Mouse (Mus musculus): ENCODE measurements around the gene Akap6.

Akap6 gene

DNA sequence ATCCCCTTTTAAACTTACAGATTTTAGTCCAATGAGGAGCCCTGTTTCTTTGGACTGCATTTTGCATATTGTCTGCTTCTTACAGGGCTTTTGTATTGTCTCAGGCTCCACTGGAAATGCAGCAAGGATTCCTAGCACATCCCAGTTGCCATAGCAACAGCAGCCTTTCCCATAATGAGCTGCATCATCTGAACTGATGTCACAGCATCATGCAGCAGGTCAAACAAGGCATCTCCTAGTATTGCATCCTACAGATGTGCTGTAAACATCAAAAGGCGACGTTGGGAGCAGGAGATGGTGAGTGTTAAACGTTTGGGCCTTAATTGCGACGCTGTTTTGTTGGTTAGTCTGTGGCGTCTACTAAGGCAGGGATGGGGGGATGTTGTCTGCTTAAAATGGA lies at the start of gene Akap6:
Gene Akap6 (plus strand): TSS at position 238 of the 400 bp plus-strand sequence.
- peak; percentile 78 for DNase-seq (ENCODE audit: low spot score)

DNA sequence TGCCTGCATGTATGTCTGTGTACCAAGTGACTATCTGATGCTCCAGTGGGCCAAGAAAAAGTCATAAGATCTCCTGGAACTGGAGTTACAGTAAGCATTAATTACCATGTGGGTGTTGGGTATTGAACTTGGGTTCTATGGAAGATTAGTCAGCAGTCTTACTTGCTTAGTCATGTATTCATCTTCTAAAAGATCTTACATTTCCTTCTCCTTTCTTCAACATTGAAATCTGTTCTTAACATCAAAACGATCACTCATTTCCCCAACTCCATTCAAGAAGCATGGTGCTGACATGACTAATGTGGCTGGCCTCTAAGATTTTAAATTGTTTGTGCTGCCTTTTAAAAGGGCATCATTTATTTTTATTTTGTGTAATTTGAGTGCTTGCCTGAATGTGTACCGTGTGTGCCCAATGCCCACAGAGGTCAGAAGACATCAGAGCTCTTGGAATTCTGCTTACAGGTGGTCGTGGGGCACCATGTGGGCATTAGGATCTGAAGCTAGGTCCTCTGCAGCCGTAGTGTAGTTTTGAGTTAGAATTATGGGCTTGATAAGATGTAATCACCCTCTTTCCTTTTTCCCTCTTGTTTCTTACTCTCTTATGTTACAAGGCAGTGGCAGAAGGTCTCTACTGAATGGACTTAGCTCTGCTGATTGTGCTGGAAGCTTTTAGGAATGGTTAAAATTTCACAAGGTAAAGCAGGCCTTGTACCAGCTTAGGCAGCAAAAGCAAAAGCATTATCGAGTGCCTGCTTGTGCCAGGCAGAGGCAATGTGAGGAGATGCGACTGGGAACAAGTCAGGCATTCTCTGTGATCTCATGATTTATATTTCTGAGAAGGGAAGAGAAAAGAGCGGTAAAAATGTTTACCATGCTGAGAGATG lies 36.0 kb upstream of the Akap6 start:
- DNase-seq (ENCODE audit: low spot score), result no peak

DNA sequence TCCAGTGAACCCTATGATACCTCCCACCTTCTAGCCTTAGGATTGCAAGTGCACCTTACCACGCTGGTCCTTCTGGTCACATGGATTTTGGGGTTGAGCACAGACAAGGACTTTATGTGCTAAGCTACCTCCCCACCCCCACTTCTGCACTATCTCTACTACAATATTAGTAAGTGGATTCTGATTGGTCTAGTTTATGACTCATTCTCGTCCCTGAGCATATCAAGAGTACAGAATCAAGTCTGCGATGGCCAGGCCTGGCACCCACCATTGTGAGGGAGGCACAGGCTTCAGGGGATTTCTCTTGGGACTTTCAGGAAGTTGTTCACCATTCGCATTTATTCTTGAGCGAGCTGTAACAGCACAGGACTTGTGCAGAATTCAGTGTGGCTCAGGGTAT lies 34.2 kb upstream of the Akap6 start:
- no peak for DNase-seq (ENCODE audit: low spot score)

DNA sequence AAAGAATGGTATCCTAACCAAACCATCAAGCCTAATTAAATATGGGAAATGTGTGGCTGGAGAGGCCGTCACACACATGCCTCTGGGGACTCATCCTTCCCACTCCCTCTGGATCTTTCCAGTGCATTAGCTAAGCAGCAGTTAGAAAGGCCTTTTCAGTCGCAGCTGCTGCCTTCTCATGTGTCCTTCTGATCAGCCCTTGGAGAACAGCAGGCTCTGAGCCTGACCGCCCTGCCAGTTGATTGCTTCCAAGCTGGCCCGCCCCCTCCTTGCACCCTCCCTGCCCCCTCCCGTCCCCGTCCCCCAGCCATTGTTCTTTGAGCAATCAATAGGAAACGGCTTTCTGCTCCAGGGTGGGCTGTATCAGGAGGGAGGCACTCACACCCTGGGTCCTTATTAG lies 27.7 kb upstream of the Akap6 start:
- no peak for DNase-seq (ENCODE audit: low spot score)

DNA sequence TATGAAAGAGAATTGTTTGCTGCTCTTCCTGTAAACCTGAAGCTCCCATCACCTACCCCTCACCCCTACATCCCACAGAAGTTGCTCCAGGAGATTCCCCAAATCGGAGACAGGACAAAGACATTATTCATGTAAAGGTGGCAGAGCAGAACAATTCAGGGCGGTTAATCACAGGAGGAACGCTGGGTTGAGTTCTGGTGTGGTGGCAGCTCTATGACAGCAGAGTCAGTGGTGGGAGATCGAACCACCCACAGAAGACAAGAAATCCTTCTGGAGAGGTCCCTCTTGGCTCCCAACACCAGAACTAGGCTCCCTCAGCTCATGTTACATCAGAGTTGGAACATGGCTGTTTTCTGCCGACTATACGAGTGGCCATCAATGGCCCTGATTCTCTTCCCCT lies 27.2 kb upstream of the Akap6 start:
- DNase-seq (ENCODE audit: low spot score), result no peak

DNA sequence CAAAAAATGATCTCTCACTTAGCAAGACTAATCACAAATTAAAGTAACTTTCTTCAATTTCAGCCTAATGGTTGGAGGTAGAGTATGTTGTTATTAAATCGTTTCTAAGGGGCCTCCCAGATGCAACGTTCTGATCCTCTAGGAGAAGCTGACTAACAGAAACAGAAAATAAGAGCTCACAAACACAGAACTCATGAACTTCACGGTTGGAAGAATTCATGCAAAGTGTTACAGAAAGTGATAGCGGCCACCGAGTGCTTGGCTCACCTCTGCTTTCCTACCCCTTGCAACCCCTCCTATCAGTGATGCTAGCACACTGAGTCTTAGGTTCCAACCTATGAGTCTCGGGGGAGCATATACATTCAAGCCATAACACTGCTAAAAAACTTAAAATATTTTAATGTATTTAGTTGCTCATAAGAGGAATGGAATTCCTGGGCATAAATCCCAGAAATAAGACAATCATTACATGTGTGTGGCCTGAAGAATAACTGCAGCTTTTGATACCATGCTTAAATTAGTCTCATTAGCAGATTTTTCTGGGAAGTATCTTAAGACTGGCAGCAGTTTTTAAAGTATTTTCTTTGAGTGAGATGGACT lies 25.7 kb upstream of the Akap6 start:
- no peak for DNase-seq (ENCODE audit: low spot score)

DNA sequence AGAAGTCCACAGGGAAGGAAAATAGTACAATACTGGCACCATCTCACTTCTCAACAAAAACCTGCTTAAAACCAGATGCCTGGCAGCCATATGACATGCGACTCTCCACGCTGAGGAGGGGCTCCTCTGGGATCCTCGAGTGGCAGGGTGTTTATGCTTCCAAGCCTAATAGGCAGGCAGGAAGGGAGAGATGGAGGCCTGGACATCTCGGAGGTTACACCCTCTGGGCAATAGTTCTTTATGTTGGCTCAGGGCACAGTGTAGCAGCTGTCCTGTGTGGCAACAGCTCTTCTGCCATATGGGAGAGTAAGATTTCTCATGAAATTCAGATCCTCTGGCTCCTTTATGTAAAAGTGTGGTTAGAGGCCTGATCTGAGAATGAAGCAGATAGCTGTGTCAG lies 24.2 kb upstream of the Akap6 start:
- no peak for DNase-seq (ENCODE audit: low spot score)

DNA sequence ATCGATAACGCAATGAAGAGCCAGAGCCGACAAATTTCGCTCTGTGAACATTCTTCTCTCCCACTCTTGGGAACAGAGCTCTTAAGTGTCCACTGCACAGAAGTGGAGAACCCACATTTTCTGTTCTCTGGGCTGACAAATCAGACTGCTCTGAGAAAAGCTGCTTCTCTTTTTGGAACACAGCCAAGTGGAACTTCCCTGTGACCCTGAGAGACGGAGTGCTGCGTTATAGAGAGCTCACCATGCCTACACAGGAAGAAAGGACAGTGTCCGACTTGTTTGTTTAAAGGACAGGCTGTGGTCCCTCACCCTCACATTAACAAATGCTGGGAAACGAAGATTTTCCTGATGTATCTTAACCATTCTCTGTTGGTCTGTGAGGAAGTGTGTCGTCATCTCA lies 11.8 kb upstream of the Akap6 start:
- DNase-seq (ENCODE audit: low spot score), result no peak

DNA sequence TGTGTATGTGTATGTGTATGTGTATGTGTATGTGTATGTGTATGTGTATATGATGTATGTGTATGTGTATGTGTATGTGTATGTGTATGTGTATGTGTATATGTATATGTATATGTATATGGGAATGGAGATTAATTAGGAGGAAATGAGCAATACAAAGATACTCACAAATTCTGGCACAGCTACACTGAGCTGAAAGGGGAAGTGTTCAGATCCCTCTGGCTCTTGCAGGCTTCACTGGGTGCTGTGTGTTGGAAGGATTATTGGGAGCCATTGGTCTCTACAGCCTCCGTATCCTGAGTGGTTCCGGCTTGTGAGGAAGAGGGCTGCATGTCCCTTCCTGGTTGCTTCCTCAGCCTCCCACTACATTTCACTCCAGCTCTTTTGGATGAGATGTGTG lies 10.5 kb upstream of the Akap6 start:
- no peak for DNase-seq (ENCODE audit: low spot score)

DNA sequence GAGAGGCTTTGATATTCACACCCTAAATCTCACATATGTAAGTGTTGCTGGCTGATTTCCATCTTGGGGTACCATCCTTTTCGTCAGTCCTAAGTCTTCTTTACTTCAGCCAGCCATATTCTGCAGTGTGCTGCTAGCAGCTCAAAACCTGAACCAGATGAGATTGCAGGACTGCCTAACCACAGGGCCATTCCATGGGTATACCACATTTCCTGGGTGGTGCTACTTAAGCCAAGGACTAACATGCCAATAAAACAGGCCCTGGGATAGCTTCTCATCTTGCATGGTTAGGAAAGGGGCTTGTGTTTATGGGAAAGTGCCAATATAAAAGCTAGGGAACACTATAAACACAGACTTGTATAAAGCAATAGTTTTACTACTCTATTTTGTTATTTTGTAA lies 7.6 kb upstream of the Akap6 start:
- no peak for DNase-seq (ENCODE audit: low spot score)

DNA sequence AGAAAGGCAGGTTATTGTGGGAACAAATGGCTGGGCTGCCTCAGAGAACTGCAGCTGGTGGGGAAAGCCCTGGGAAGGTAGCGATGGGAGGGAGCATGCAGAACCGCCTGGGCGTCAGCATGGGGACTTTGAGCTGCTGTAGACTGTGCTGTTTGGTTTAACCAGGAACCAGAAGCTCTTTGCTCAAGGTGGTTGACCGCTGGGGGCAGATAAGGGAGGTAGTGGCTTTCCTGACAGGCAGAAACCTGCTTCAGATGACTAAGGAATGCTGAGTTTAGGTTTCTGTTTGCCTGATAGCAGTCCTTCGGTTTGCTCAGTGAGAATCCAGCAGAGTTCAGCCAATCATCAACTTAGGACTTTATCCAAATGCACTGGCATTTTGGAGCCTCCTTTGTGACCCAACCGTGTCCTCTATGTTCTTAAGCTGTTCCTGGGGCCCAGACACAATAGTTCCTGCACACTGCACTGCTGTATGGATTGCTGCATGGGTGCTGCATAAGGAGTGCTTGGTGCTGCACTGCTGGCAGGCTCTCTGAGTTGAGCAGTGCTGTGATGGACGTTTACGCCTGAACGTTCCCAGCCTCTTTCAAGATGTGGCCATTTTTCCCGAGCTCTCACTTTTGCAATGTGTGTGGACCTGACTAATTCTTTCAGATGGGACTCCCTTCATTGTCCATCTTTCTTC lies 6.8 kb upstream of the Akap6 start:
- no peak for DNase-seq (ENCODE audit: low spot score)

DNA sequence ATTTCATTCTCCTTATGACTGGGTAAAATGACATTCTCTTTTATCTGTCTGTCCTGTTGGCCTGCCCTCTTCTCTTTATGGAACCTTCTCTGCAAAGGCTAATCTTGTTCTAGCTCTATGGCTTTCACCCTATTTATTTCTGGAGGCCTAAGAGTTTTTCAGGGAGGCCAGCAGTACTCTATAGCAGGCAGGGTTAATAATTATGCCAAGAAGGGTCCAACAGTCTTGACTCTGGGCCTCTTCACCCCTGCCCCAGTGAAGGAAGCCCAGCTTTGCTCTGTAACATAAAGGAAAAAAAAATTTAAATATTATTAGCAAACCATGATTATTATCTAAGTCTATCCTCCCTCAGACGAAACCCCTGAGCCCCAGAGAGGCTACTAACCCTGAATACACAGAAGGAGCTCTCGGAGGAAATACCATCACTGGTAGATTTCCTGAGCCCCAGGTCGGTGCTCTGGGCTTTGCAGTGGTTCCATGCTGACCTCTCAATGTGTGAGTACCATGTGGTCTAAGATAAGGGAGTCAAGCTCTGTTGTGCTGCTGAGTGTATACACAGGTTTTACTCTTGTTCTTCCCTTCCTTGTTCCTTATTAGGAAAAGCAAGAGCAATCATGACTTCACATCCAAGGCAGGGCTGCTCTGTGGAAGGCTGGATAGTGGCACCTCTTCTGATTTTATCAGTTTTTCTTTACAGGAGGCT lies 1.6 kb upstream of the Akap6 start:
- DNase-seq (ENCODE audit: low spot score), result no peak

DNA sequence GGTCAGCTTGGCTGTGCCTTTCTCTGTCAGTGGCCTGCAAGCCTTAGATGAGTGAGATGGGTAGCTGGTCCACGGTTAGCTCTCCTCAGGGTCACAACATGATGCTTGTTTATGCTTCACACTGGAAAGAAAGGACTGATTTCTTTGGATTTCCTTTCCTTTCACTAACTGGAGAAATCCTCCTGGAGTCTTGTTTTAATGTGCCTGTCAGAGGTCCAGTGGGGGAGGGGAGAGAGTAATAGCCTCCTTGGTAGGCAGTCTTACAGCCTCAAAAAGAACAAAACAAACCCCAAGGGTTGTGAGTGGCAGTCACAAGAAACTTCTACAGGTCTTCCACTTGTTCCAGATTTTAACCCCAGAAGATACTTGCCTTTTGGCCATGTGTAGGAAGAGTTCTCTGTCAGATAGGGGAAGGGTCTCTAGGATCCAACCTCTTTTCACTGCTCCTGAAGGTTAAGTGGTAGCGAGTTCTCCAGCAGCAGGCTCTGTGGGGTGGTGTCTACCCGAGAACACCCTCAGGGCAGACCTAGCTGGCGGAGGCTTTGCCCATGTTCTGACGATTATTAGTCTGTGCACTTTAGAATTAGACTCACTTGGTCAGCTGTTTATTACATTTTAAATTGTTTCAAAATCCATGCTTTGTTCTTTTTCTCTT lies 780 bp upstream of the Akap6 start:
- no peak for DNase-seq (ENCODE audit: low spot score)

DNA sequence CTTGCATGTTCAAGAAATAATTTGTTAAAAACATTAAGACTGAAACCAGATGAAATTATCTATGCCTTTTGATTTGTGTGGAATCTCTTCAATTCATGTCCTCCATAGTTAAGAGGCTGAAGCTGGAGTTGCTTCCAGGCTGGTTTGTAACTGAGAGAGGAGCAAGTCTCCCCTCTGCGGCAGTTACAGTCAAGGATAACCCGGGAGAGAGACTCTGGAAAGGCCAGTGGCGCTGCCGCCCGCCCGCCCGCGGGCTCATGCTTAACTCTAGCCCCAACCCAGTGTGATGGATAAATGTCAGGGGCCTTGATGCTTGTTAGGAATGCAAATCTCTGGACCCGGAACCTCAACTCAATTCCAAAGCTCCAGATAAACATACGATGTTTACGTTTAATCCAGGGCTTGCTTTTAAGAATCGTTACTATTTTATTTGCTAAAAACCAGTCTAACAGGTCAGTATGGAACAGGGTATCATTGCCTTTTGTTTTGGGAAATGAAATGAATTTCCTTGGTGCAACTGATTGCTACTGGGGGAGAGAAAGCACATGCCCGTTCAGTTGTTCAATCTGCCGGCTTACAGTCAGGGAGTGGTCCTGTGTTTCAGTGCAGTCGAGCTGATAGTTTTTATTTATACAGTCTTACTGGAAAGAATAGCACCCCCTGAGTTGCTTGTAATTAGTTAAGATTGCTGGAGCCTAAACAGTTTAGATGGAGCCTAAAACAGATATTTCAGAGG lies 946 bp downstream of the Akap6 start:
- no peak for DNase-seq (ENCODE audit: low spot score)

DNA sequence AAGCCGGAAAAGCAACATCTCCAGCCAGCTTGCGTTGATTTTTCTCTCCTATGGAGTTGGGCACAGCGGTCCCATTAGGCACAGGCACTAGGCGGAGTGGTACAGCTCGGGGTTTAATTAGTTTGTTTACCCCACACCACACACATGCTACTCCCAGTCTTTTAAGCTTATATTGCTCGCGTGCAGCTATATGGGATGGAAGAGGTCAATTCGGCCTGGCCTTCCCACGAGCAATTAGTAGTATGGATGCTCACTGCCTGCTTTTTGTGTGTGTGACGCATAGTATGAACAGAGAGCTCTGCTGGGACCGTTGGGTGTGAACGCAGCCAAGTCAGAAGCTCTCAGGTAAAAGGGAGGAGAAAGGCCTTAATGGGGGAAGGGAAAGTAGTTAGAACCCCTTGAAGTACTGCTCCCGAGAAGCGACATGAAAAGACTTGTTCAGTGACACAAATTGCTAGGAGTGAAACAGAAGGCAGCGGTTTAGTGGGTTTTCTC lies 1.6 kb downstream of the Akap6 start:
- no peak for DNase-seq (ENCODE audit: low spot score)

DNA sequence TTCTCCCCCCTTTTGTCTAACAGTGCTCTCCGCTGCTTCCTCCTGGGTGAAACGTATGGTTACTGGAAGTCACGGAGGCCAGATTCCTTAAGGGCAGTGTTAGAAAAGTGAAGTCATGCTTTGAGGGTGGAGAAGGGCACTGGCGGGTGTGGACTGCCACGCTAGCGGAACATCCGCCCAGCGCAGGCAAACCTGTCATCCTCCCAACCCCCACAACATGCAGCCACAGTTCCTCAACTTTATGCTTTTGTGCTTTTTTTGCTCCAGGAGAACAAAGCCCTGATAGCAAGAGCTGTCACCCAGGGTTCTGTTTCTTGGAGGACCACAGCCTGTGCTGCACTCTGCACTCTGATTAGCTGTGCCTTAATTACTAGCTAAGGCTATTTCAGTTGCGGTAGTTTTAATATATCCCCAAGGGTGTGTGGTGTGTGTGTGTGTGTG lies 2.0 kb downstream of the Akap6 start:
- no peak for DNase-seq (ENCODE audit: low spot score)

DNA sequence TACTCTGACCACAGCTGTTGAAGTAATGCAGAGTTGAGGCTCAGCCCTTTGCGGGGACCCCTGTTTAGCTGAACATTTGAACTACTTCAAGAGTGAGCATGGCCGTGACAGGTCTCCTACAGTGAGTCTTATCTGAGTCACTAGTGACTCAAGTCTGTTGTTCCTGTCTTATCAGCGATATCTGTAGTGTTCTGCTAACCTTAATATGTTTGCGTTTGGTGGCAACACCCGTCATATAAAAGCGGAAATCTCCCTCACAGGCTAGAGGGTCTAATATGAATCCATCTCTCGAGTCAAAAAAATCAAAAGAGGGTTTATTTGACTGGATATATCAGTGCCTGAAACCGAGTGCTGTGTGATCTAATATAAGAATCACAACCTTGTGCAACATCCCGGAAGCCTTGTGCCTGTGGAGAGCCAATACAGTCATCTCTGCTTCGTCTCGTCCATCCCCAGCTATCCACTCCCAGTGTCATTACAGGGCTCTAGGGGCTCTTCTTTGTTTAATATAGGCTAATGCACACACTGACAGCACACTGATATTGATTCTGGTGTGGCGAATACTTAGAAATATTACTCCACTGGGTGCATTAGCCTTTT lies 3.3 kb downstream of the Akap6 start:
- DNase-seq (ENCODE audit: low spot score), result no peak

DNA sequence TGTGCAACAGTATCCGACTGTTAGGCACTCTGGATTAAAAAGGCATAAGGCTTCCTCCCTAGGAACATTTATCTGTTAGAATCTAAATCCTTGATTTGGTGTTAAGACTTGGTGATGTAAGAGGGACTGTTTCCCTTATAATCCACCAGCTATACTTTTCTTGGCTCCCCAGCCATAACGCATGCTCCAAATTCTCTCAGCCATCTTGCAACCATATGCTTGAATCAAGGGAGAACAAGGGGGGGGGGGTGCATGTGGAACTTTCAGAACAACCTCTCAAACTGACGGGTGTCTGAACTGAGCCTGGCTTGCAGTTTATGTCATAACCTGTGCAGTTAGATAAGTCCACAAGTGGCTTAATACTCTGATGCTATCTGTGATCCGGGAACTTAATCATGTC lies 4.9 kb downstream of the Akap6 start:
- no peak for DNase-seq (ENCODE audit: low spot score)

DNA sequence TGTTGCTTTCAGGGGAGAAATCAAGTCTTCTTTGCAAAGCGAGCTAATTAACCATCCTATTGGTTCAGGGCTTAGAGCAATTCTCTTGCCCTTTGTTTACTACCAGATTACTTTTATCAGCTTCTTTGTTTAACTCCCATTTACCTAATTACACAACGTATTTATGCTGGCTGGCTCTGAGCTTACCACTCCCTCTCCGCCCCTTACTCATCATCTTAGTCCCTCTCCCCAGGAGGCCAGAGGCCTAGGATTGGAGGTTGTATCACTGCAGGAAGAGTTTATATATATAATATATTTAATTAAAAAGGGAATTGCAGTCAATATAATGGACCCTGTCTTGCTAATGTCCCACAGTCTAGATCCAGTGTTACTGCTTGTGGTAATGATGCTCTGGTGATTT lies 5.6 kb downstream of the Akap6 start:
- no peak for DNase-seq (ENCODE audit: low spot score)

DNA sequence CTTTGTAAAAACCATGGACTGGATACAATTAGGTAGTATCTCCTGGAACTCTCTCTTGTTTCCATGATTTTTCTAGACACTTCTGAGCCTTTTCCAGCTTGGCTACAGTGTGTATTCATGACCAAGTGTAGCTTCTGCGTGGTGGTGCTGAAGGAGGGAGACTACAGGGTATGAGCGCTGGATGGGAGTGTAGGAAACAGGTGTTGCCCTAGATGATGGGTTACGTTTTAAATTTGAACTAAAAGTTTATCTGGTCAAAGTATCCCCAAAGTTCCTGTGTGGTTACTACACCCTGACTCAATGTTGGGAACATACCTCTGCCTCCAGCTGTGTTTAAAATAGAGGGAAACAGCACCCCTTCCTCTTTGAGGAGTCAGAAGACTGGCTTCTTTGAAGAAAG lies 12.2 kb downstream of the Akap6 start:
- DNase-seq (ENCODE audit: low spot score), result no peak
